Mouse (Mus musculus) stomach, embryonic 15.5 days (tissue): ENCODE data around the gene Elmo2. TPM values are rescaled to one million over a fixed set of nuclear protein-coding genes. Genes with fewer than 3 reads are reported as not detected.

Experiments used
- ATAC-seq: fragments of 200-750 bp; cut with Nextera tagmentation; 2 replicates; pipeline ENCODE4 v1.8.0; 2017; ENCODE audit warnings: low read depth, moderate number of reproducible peaks, moderate TSS enrichment; ENCODE audit not compliant: insufficient read depth, low FRiP score
- H3K27ac ChIP-seq: fragments of 300-500 bp; sonication (generic); 2 replicates; pipeline ENCODE4 v1.5.1; 2015; ENCODE audit warnings: mild to moderate bottlenecking, inconsistent platforms
- H3K27me3 ChIP-seq: fragments of 300-500 bp; sonication (generic); replicated peaks from 2 replicates; pipeline ENCODE4 v1.6.1; 2015; ENCODE audit warnings: inconsistent platforms
- H3K36me3 ChIP-seq: fragments of 300-500 bp; sonication (generic); 2 replicates; pipeline ENCODE4 v1.6.1; 2015; ENCODE audit warnings: inconsistent platforms
- H3K4me1 ChIP-seq: fragments of 300-500 bp; sonication (generic); 2 replicates; pipeline ENCODE4 v1.6.1; 2015; ENCODE audit warnings: inconsistent platforms
- H3K4me2 ChIP-seq: fragments of 300-500 bp; sonication (generic); 2 replicates; pipeline ENCODE4 v1.6.1; 2015; ENCODE audit warnings: mild to moderate bottlenecking, inconsistent platforms
- H3K4me3 ChIP-seq: fragments of 300-500 bp; sonication (generic); replicated peaks from 2 replicates; pipeline ENCODE4 v1.5.1; 2015; ENCODE audit warnings: inconsistent platforms
- H3K9ac ChIP-seq: fragments of 300-500 bp; sonication (generic); 2 replicates; pipeline ENCODE4 v1.6.1; 2015; ENCODE audit warnings: inconsistent platforms
- H3K9me3 ChIP-seq: fragments of 300-500 bp; sonication (generic); 2 replicates; pipeline ENCODE4 v1.6.1; 2016; ENCODE audit warnings: inconsistent platforms
- WGBS: fragments of 180-500 bp; shearing (Covaris S2); methylation state at CpG from one replicate; pipeline ENCODE4 v1.1.7; 2015; 5-methylcytosine and 5-hydroxymethylcytosine counted together
- polyA plus RNA-seq: library from polyadenylated mRNA; unstranded; fragments of >200 nt; fragmentation: Nextera tagmentation; extraction: Ambion mirVana; gene quantifications from 2 replicates; pipeline ENCODE4 v1.2.1, GENCODE M21; 2015

Gene Elmo2
- polyA plus RNA-seq, 1 experiment from 2014 or later: 53.2 TPM

DNA sequence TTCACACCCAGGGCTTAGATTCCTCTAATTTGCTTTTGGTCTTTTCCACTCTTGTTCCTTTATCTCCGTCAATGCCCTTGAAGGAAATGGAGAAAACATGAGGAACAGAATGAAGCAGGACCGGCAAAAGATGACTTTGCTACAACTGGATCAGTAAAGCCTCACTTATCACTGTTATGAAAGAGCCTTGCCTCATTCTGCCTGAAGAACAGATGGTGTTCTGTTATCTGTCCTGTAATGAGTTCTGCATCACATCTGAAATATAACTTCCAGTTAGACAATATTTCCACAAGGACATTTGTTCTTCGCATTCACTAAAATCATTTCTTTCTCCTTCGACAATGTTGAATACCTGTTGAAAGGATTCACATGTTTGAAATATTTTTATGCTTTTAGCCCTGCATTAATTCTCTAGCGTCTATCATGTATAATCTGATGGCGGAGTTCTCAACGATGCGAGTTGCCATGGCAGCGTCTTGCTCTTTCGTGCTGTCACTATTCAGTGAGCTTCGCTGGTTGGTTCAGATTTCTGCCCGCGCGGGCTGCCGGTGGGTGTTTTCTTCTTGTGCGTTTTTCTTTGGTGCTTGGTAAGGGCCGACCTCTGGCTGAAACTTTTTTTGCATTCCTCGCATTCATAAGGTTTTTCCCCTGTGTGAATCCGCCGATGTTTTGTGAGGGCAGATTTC lies 25.7 kb upstream of the Elmo2 start:
- H3K27me3 ChIP-seq: no peaks in the 10 kb centered on the region
- no peaks in the 10 kb centered on the region for H3K36me3 ChIP-seq
- no peak for ATAC-seq
- no peak overlapping the region for H3K27ac ChIP-seq
- H3K9me3 ChIP-seq: no peaks in the 10 kb centered on the region; the same call in 1 of the 2 replicates
- H3K4me3 ChIP-seq: no peak overlapping the region
- no peak overlapping the region for H3K4me2 ChIP-seq
- 89% methylated on average over 20 of the region's 20 CpGs for WGBS
- H3K4me1 ChIP-seq: no peaks in the 10 kb centered on the region
- no peak overlapping the region for H3K9ac ChIP-seq

DNA sequence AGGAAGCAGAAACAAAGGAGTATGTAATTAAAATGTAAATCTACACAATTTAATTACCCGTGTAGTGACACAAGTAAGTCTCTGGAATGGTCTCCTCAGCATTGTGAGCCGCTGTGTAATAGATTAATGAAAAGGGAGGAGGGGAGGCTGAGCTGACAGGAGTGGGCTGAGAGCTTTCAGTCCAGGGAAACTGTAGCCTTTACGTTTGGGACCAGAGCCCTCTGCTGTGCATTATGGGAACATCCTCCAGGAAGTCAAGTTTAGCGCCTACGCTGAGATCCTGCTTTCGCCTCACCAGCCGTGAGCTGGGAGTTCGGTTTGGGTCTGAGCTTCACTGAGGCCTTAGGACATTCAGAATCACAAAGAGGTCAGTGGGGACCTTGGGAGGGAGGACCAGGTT lies 23.2 kb upstream of the Elmo2 start:
- Histone ChIP-seq H3K4me3 (no peak overlapping the region), H3K36me3 (no peaks in the 10 kb centered on the region), H3K27ac (no peak overlapping the region), H3K27me3 (no peaks in the 10 kb centered on the region), H3K9me3 (no peaks in the 10 kb centered on the region; the same call in 1 of the 2 replicates), H3K4me2 (no peak overlapping the region), H3K9ac (no peak overlapping the region), H3K4me1 (no peaks in the 10 kb centered on the region)
- ATAC-seq: no peak
- 18% methylated on average over 8 of the region's 8 CpGs for WGBS

DNA sequence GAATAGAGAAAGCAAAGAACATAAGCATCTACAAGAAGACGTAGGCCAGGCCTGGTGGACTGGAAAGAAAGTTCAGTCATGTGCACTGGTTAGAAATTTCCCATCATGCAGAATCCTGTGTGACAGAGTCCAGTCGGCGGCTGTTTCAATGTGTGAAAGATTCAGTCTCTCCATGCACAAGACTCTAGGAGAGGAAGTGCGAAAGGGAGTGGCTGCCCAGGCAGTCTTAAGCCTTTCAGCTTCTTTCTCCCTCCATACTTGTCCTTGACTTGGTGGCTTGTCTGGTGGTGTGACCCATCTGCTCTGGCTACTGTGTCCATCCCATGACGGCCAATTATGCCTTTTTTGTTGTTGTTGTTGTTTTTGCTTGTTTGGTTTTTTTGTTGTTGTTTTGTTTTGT lies 19.9 kb upstream of the Elmo2 start:
- ATAC-seq: no peak
- no peaks in the 10 kb centered on the region for H3K27me3 ChIP-seq
- H3K36me3 ChIP-seq: no peaks in the 10 kb centered on the region
- H3K9ac ChIP-seq: no peak overlapping the region
- no peak overlapping the region for H3K4me2 ChIP-seq
- no peak overlapping the region for H3K4me3 ChIP-seq
- WGBS: 78% methylated on average over 5 of the region's 5 CpGs
- no peaks in the 10 kb centered on the region for H3K9me3 ChIP-seq
- H3K4me1 ChIP-seq: no peaks in the 10 kb centered on the region
- H3K27ac ChIP-seq: no peak overlapping the region

DNA sequence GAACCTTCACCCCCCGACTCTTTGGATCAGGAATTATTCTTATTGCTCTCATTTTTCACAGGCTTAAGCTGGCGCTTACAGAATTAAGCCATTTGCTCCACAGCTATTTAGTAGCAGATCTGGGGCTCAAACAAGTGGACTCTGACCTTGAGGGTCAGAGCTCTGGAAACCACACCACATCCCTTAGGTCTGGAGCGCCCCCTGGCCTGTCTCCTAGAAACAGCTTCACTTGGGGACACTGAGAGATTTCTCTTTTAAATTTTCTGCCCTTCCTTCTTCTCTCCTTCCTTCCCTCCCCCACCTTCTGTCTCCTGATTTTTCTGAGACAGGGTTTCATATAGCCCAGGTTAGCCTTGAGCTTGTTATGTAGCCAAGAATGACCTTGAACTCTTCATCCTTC lies 10.9 kb upstream of the Elmo2 start:
- 35% methylated on average over 3 of the region's 3 CpGs for WGBS
- Histone ChIP-seq H3K36me3 (no peaks in the 10 kb centered on the region), H3K4me2 (no peak overlapping the region), H3K4me3 (no peak overlapping the region), H3K27me3 (no peaks in the 10 kb centered on the region), H3K4me1 (no peaks in the 10 kb centered on the region), H3K27ac (no peak overlapping the region), H3K9ac (no peak overlapping the region), H3K9me3 (no peaks in the 10 kb centered on the region)
- ATAC-seq: no peak; the same call in 1 of the 2 replicates

DNA sequence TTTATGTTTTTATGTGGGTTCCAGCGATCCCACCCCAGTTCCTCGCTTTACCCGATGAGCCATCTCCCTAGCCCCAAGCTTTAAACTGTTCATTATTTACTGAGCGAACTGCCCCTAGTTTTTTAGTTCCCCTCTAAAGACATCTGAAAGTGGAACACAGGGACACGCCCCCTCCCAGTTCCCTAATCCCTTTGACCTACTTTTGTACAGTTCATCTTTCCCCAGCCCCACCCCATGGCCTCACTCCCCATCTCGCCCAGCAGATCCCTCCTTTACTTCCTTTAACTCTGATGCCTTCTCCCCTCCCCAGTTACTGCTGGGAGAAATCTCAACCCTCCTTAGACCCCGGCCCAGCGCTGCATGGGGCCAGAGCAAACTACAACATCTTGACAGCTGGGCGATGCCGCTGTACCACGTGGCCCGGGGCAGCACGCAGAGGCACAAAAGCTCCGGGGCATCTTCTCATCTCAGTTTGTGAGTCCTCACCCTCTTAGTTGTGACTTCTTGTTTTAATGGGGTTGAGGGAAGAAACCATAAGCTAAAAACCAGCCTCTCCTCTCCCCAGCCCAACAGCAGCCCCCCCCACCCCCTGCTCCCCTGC lies 6.4 kb upstream of the Elmo2 start:
- Histone ChIP-seq H3K4me1 (no peaks in the 10 kb centered on the region), H3K4me2 (no peak overlapping the region), H3K36me3 (no peaks in the 10 kb centered on the region), H3K4me3 (no peak overlapping the region), H3K27me3 (no peaks in the 10 kb centered on the region), H3K27ac (no peak overlapping the region), H3K9me3 (no peaks in the 10 kb centered on the region), H3K9ac (no peak overlapping the region)
- ATAC-seq: no peak
- 45% methylated on average over 14 of the region's 14 CpGs for whole genome bisulfite sequencing

DNA sequence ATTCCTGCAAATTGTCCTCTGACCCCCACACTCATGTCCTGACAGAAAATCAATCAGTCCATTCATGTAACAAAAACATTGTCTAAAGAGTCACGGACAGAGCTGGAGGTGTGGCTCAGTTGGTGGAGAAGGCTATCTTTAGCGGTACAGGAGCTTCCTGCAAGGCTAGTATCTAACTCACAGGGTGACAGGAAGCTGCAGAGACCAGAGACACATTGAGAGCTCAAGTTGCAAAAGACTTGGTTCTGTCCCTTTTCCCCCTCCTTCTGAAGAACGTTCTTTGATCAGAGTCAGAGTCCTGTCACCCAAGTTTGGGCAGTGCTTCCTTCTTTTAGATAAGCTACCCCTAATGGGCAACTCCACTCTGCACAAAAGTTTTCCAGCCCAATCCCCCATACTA lies 3.4 kb upstream of the Elmo2 start:
- Histone ChIP-seq H3K9me3 (no peaks in the 10 kb centered on the region), H3K4me1 (peaks cover 19% of the 10 kb centered on the region), H3K27me3 (no peaks in the 10 kb centered on the region), H3K4me2 (no peak overlapping the region), H3K9ac (no peak overlapping the region), H3K27ac (no peak overlapping the region), H3K4me3 (no peak overlapping the region), H3K36me3 (no peaks in the 10 kb centered on the region)
- no peak for ATAC-seq
- WGBS: 17% methylated on average over 3 of the region's 3 CpGs

DNA sequence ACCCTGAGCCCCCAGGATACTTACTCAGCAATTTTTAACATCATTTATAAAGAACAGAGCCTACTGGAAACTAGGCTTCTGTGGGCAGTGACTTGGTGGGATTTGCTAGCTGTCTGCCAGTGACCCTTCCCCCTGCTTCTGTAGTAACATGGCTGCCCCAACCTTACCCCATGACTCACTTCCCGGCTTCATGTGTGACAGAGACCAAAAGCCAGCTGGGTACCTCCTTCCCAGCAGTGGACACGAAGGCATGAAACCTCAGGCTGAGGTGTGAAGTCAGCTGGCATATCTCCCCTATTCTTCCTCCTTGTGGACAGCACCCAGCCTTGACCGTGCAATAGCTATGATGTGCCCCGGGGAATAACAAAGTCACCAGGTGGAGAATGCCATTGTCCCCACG lies 2.5 kb upstream of the Elmo2 start:
- Histone ChIP-seq H3K27me3 (no peaks in the 10 kb centered on the region), H3K4me3 (no peak overlapping the region), H3K4me2 (no peak overlapping the region), H3K9me3 (no peaks in the 10 kb centered on the region), H3K27ac (no peak overlapping the region), H3K4me1 (peaks cover 28% of the 10 kb centered on the region), H3K9ac (no peak overlapping the region), H3K36me3 (no peaks in the 10 kb centered on the region)
- no peak for ATAC-seq
- WGBS: 65% methylated on average over 5 of the region's 5 CpGs

DNA sequence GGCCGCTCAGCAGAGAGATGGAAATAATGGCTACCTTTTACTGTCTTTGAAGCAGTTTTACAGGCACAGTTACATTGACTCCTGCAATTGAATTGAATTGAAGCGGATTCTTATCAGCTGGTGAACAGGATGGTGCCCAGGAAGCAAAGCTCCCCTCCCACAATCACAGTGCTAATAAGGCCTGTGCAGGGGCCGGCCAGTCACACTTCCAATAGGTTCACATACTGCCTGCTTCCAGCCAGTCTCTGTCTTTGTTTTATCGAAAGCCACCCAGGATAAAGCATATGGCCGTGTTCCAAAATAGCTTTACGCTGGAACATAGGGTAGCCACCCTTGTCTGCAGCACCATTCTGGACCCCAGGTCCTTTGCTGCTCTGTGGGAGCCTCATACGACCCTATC lies 1.1 kb upstream of the Elmo2 start:
- Histone ChIP-seq H3K4me1 (peaks cover 29% of the 10 kb centered on the region), H3K9me3 (no peaks in the 10 kb centered on the region), H3K27me3 (no peaks in the 10 kb centered on the region), H3K4me3 (peak overlapping the region; percentile 72; the same call in 1 of the 2 replicates), H3K36me3 (no peaks in the 10 kb centered on the region), H3K27ac (no peak overlapping the region), H3K9ac (no peak overlapping the region; the same call in 1 of the 2 replicates), H3K4me2 (peak overlapping the region; percentile 94)
- ATAC-seq: no peak
- WGBS: 50% methylated on average over 7 of the region's 7 CpGs

DNA sequence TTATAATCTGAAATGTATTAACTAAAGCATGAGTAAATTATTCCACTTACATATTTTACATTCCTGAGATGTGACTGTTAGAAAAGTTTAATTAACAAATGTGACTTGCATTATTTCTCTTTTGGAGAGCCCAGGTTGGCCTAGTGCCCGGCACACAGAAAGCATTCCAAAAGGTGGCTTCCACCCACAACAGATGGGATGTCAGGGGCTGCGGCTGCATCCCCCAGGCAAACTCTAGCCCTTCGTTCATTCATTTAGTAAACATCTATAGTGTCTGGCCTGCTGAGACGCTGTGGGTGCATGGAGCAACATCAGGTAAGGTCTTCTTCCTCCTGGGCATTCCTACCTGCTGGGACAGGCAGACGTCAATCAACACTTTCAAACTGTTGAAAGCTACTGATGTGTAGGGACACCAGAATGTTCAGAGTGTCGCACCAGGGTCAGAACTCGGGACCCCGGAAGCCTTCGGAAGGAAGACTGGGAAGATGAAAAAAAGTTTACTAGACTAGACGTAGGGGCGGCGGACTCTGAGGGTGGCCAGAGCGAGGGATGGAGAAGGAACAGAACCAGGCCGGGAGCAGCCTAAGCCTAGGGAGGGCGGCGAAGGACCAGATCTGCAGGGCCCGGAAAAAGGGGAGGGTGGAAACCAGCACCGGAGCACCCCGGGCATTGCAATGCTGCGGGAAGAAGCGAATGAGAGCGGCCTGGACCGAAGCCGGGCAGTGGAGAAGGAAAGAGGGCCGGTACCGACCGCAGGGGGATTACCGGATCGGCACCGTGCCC lies 567 bp downstream of the Elmo2 start:
- WGBS: under 1% methylated on average over 30 of the region's 30 CpGs
- Histone ChIP-seq H3K4me2 (peak overlapping the region; percentile 94), H3K9me3 (no peaks in the 10 kb centered on the region), H3K4me1 (peaks cover 44% of the 10 kb centered on the region), H3K9ac (peak overlapping the region; percentile 66), H3K4me3 (peak overlapping the region; percentile 72), H3K36me3 (no peaks in the 10 kb centered on the region), H3K27ac (peak overlapping the region; percentile 71), H3K27me3 (no peaks in the 10 kb centered on the region)
- ATAC-seq: peak; percentile 14; the same call in 1 of the 2 replicates

DNA sequence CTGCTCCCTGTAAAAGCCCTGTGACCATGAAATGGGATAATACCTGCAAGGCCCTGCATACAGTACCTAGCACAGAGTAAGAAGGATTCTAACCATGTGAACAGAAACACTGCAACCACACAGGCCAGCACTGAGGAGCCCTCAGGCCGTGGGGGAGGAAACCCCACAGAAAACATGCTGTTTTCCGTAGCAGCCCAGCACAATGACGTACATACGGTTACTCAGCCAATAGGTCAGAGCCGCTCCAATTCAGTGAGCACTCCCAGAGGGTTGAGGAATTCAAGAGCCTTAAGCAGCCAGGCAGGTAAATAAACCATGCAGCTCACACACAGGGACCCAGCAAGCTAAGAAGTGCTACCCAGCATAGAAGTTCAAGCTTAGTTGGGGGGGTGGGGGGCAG lies 2.4 kb downstream of the Elmo2 start:
- Histone ChIP-seq H3K9ac (no peak overlapping the region), H3K27ac (no peak overlapping the region)

DNA sequence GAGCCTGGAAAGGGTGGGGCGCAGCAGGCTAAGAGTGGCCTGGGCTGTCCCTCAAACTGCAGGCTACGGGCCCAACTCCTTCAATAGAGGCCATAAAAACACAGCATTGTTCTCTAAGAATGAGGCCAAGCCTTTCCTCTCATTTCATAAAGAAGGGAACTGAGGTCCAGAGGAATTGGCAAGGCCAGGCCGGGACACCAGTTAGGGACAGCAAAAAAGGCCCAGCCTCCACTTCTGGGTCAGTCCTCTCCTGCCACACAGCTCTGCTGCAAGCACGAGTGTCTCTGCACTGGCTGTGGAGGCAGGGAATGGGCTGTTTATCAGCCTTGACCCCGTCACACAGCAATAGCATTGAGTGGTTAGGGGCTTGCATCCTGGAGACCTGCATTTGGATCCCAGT lies 2.8 kb downstream of the Elmo2 start:
- Histone ChIP-seq H3K9me3 (no peaks in the 10 kb centered on the region), H3K4me2 (no peak overlapping the region), H3K27ac (no peak overlapping the region), H3K27me3 (no peaks in the 10 kb centered on the region), H3K4me1 (peaks cover 55% of the 10 kb centered on the region), H3K36me3 (no peaks in the 10 kb centered on the region), H3K4me3 (no peak overlapping the region), H3K9ac (no peak overlapping the region)
- whole genome bisulfite sequencing: 74% methylated on average over 5 of the region's 5 CpGs
- no peak for ATAC-seq

More for the DNA sequence above, 2.4 kb downstream of the Elmo2 start:
- no peaks in the 10 kb centered on the region for H3K27me3 ChIP-seq
- no peaks in the 10 kb centered on the region for H3K9me3 ChIP-seq
- H3K4me3 ChIP-seq: no peak overlapping the region
- ATAC-seq: no peak
- peaks cover 50% of the 10 kb centered on the region for H3K4me1 ChIP-seq
- H3K36me3 ChIP-seq: no peaks in the 10 kb centered on the region
- H3K4me2 ChIP-seq: no peak overlapping the region
- WGBS: 65% methylated on average over 5 of the region's 5 CpGs
